Mouse (Mus musculus): ENCODE results near the gene Map4k4. TPM values are rescaled to one million over a fixed set of nuclear protein-coding genes. Genes with fewer than 3 reads are reported as not detected.
A peak's percentile ranks its signal among the peaks of the same experiment; 100 is the strongest.

Map4k4 gene
- total and polyA plus RNA-seq, 2 experiments from 2014 or later = 21.3 to 241 TPM

- H3K9ac ChIP-seq = no peak overlapping the region
- H3K9me3 ChIP-seq (ENCODE audit: low read length) = no peaks in the 10 kb centered on the region
- H3K27ac ChIP-seq (ENCODE audit: low read depth, low read length) = no peak overlapping the region
- no peak for DNase-seq
- ATAC-seq = no peak
- TF ChIP-seq CTCF (IDR thresholded peaks at IDR 0.05; ENCODE audit: low read depth) = no peak
- H3K4me2 ChIP-seq (ENCODE audit: low read depth) = no peak overlapping the region
- H3K4me1 ChIP-seq (ENCODE audit: insufficient read depth) = peaks cover 15% of the 10 kb centered on the region; the same call in 1 of the 2 replicates
- no peak overlapping the region for H3K4me3 ChIP-seq (ENCODE audit: low read depth, low read length)
- WGBS = 73% methylated on average over 20 of the region's 20 CpGs
- no peaks in the 10 kb centered on the region for H3K27me3 ChIP-seq (ENCODE audit: insufficient read depth, low read length)
- peaks cover 50% of the 10 kb centered on the region for H3K36me3 ChIP-seq (ENCODE audit: insufficient read depth)
Observed at GRCm38 (mm10) chr1:39978781-39979486, 78.2 kb downstream of the Map4k4 start.

DNA sequence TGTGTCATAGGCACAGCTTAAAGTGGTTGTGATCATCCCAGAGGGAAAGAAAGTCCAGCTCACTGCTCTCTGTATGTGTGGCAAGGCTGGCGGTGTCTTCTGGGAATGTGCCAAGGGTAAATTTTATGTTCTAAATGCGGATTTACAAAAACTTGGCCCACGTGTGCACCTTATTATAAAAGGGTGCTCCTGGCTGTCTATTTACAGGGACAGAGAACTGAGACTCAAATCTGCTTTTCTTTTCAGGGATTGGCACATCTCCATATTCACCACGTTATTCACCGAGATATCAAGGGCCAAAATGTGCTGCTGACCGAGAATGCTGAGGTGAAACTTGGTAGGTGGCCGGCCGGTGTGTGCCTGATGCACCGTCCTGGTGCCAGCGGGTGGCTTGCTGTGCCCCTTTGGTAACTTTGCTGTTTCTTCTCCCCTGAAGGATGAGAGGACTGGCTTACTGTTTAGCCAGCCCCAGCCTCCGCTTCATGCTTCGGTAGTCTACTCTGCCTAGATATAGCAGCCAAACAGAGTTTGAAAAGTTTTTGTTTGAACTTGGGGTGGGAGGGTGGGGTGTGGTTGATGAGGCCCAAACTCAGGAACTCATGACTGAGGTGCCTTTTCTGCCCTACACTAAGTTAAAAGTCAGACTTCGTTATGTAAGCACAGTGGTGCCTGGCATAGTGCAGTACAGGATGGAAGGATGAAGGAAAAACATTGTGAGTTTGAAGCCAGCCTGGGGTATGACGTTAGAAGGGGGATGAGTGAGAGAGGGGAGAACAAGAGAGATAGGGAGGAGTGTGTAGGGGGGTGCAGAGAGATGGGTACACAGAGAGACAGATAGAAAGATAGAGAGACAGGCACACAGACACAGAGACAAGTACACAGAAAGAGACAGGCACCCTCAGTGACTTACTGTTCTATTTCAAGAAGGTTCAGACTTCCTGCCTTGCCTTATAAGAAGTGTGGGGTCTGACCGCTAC lies 79.9 kb downstream of the Map4k4 start:
- no peak overlapping the region for H3K9ac ChIP-seq
- no peaks in the 10 kb centered on the region for H3K9me3 ChIP-seq (ENCODE audit: low read length)
- peak overlapping the region; percentile 22; the same call in 1 of the 2 replicates for H3K27ac ChIP-seq (ENCODE audit: low read depth, low read length)
- no peak overlapping the region for H3K4me3 ChIP-seq (ENCODE audit: low read depth, low read length)
- 44% methylated on average over 15 of the region's 15 CpGs for WGBS
- no peak for TF ChIP-seq CTCF (IDR thresholded peaks at IDR 0.05; ENCODE audit: low read depth)
- H3K27me3 ChIP-seq (ENCODE audit: insufficient read depth, low read length) = no peaks in the 10 kb centered on the region
- ATAC-seq (no peak), DNase-seq (no peak)
- peaks cover 48% of the 10 kb centered on the region for H3K36me3 ChIP-seq (ENCODE audit: insufficient read depth)
- peaks cover 15% of the 10 kb centered on the region; the same call in 1 of the 2 replicates for H3K4me1 ChIP-seq (ENCODE audit: insufficient read depth)
- H3K4me2 ChIP-seq (ENCODE audit: low read depth) = no peak overlapping the region

DNA sequence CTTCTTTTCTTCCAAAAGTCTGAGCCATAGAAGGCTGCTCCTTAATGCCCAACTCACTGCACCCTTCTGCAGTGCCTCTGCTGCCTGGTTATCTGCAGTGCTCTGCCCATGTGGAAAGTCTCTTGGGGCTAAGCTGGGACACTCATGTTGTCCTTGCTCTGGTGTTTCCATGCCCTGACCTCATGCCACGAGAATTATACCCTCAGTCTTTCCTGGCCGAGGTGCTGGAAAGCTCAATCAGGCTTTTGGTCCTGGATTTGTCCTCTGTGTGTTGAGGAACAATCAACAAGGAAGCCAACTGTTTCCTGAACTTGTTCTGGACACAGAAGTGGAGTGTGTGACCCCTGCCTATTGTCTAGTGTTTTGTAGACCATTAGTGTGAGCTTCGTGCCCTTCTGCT lies 81.3 kb downstream of the Map4k4 start:
- peaks cover 52% of the 10 kb centered on the region for H3K36me3 ChIP-seq (ENCODE audit: insufficient read depth)
- whole genome bisulfite sequencing = 73% methylated on average over 3 of the region's 3 CpGs
- H3K4me3 ChIP-seq (ENCODE audit: low read depth, low read length) = no peak overlapping the region
- ATAC-seq (no peak), DNase-seq (no peak)
- no peak for TF ChIP-seq CTCF (IDR thresholded peaks at IDR 0.05; ENCODE audit: low read depth)
- H3K9me3 ChIP-seq (ENCODE audit: low read length) = no peaks in the 10 kb centered on the region
- no peak overlapping the region for H3K9ac ChIP-seq
- H3K27ac ChIP-seq (ENCODE audit: low read depth, low read length) = no peak overlapping the region
- no peaks in the 10 kb centered on the region for H3K27me3 ChIP-seq (ENCODE audit: insufficient read depth, low read length)
- H3K4me1 ChIP-seq (ENCODE audit: insufficient read depth) = peaks cover 12% of the 10 kb centered on the region; the same call in 1 of the 2 replicates
- no peak overlapping the region for H3K4me2 ChIP-seq (ENCODE audit: low read depth)

DNA sequence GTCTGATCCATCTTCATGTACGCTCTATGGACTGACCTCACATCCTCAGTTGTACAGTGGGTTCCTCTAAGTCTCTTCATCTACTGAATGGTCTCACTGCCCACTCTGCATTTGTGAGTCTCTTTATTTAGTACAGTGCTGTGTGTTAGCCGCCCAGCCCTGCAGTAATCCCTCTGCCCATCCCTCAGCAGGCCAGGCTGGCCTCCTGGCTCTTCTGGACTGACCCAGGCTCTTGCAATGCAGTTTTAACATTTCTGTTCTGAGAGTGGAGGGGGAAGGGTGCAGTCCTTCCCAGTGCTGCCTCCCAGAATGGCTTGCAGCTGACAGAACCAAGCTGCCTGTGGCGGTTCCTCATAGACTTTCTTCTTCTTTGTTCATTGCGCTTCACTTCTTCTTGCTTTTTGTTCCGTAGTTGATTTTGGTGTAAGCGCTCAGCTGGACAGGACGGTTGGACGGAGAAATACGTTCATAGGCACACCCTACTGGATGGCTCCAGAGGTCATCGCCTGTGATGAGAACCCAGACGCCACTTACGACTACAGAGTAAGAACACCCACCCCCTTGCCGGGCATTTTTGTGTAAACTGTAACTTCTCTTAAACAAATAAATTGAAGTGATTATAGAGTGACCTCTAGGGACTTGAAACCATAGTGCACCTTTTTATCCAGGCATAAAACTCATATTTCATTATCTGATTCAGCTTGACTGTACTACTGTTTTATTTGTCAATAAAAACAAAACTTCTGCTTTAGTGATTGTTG lies 82.2 kb downstream of the Map4k4 start:
- Histone ChIP-seq H3K27ac (ENCODE audit: low read depth, low read length) (no peak overlapping the region; the same call in 1 of the 2 replicates), H3K27me3 (ENCODE audit: insufficient read depth, low read length) (no peaks in the 10 kb centered on the region), H3K9ac (no peak overlapping the region), H3K4me1 (ENCODE audit: insufficient read depth) (peaks cover 12% of the 10 kb centered on the region; the same call in 1 of the 2 replicates), H3K36me3 (ENCODE audit: insufficient read depth) (peaks cover 50% of the 10 kb centered on the region), H3K9me3 (ENCODE audit: low read length) (no peaks in the 10 kb centered on the region), H3K4me2 (ENCODE audit: low read depth) (no peak overlapping the region), H3K4me3 (ENCODE audit: low read depth, low read length) (no peak overlapping the region)
- ATAC-seq (peak; percentile 18), DNase-seq (peak; percentile 30)
- peak; percentile 48 for TF ChIP-seq CTCF (IDR thresholded peaks at IDR 0.05; ENCODE audit: low read depth)
- 53% methylated on average over 13 of the region's 13 CpGs for WGBS

DNA sequence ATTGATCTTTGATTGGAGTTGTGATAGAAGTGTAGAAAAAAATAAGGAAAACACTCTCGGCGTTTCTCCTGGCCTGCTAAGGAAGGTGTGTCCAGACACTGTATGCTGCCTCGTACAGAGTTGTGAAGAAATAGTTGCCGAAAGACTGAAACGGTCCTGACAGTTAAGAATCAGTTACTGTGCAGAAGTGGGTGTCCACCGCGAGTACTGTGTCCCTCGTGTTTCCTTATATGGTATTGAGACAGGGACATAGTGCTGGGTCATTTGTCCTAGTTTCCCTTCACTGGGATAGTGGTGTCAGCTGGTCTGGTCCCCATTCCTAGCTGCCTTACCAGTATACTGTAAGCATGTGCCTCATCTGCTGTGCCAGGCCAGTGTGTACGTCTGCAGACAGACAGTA lies 83.6 kb downstream of the Map4k4 start:
- no peak for TF ChIP-seq CTCF (IDR thresholded peaks at IDR 0.05; ENCODE audit: low read depth)
- Histone ChIP-seq H3K4me3 (ENCODE audit: low read depth, low read length) (no peak overlapping the region), H3K27me3 (ENCODE audit: insufficient read depth, low read length) (no peaks in the 10 kb centered on the region), H3K9me3 (ENCODE audit: low read length) (no peaks in the 10 kb centered on the region), H3K4me2 (ENCODE audit: low read depth) (no peak overlapping the region), H3K9ac (no peak overlapping the region), H3K27ac (ENCODE audit: low read depth, low read length) (no peak overlapping the region), H3K36me3 (ENCODE audit: insufficient read depth) (peaks cover 55% of the 10 kb centered on the region), H3K4me1 (ENCODE audit: insufficient read depth) (peaks cover 9% of the 10 kb centered on the region; the same call in 1 of the 2 replicates)
- DNase-seq = no peak
- ATAC-seq = no peak
- WGBS = 88% methylated on average over 9 of the region's 9 CpGs

DNA sequence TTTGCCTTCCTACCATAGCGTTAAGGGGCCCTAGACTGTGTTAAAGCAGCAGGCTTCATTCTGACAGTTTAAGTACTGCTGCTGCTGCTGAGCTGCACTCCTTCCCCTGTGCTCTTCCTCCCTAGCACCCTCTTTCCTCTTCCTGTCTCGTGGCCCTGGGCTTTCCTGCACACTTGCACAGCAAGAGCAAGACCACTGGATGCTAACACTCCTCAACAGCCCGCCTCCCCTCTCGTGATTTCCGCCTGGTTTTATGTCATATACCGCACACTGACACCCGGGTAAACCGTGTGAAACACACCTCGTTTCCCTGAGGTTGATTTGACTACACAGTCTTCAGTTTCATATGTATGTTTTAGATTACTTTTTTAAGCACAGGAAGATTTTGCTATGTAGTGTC lies 86.1 kb downstream of the Map4k4 start:
- Histone ChIP-seq H3K9me3 (ENCODE audit: low read length) (no peaks in the 10 kb centered on the region), H3K9ac (no peak overlapping the region), H3K36me3 (ENCODE audit: insufficient read depth) (peaks cover 65% of the 10 kb centered on the region), H3K27ac (ENCODE audit: low read depth, low read length) (no peak overlapping the region), H3K27me3 (ENCODE audit: insufficient read depth, low read length) (no peaks in the 10 kb centered on the region), H3K4me1 (ENCODE audit: insufficient read depth) (no peaks in the 10 kb centered on the region), H3K4me3 (ENCODE audit: low read depth, low read length) (no peak overlapping the region), H3K4me2 (ENCODE audit: low read depth) (no peak overlapping the region)
- no peak for TF ChIP-seq CTCF (IDR thresholded peaks at IDR 0.05; ENCODE audit: low read depth)
- DNase-seq (no peak), ATAC-seq (no peak)
- WGBS = 89% methylated on average over 9 of the region's 9 CpGs

Measured in forebrain, postnatal 0 days (tissue).